Mouse (Mus musculus) liver, embryonic 12.5 days (tissue): ENCODE measurements around the gene Prss53. TPM values are rescaled to one million over a fixed set of nuclear protein-coding genes. Genes with fewer than 3 reads are reported as not detected.

Source experiments
- ATAC-seq: fragments of 200-750 bp; cut with Nextera tagmentation; 2 replicates; pipeline ENCODE4 v1.8.0; 2017; ENCODE audit warnings: moderate number of reproducible peaks, mild to moderate bottlenecking, moderate library complexity
- H3K27ac ChIP-seq: fragments of 300-500 bp; sonication (generic); 2 replicates; pipeline ENCODE4 v1.5.1; 2016; ENCODE audit warnings: mild to moderate bottlenecking
- H3K27me3 ChIP-seq: fragments of 300-500 bp; sonication (generic); replicated peaks from 2 replicates; pipeline ENCODE4 v1.6.1; 2016; ENCODE audit warnings: mild to moderate bottlenecking, moderate library complexity
- H3K36me3 ChIP-seq: fragments of 300-500 bp; sonication (generic); 2 replicates; pipeline ENCODE4 v1.6.1; 2016; ENCODE audit warnings: mild to moderate bottlenecking, moderate library complexity
- H3K4me1 ChIP-seq: fragments of 300-500 bp; sonication (generic); 2 replicates; pipeline ENCODE4 v1.6.1; 2016
- H3K4me2 ChIP-seq: fragments of 300-500 bp; sonication (generic); 2 replicates; pipeline ENCODE4 v1.6.1; 2016; ENCODE audit warnings: mild to moderate bottlenecking, moderate library complexity
- H3K4me3 ChIP-seq: fragments of 300-500 bp; sonication (generic); 2 replicates; pipeline ENCODE4 v1.5.1; 2016; ENCODE audit warnings: mild to moderate bottlenecking, moderate library complexity
- H3K9ac ChIP-seq: fragments of 300-500 bp; sonication (generic); 2 replicates; pipeline ENCODE4 v1.6.1; 2016; ENCODE audit warnings: mild to moderate bottlenecking, moderate library complexity
- H3K9me3 ChIP-seq: fragments of 300-500 bp; sonication (generic); replicated peaks from 2 replicates; pipeline ENCODE4 v1.6.1; 2016; ENCODE audit warnings: mild to moderate bottlenecking, moderate library complexity
- WGBS: fragments of 180-500 bp; shearing (Covaris S2); methylation state at CpG from one replicate; pipeline ENCODE4 v1.1.7; 2016; ENCODE audit not compliant: insufficient replicate concordance; 5-methylcytosine and 5-hydroxymethylcytosine counted together
- polyA plus RNA-seq: library from polyadenylated mRNA; unstranded; fragments of >200 nt; fragmentation: Nextera tagmentation; extraction: Ambion mirVana; gene quantifications from 2 replicates; pipeline ENCODE4 v1.2.1, GENCODE M21; 2016

The Prss53 gene
- polyA plus RNA-seq = 0.26 and 0.49 TPM in 2 replicates

DNA sequence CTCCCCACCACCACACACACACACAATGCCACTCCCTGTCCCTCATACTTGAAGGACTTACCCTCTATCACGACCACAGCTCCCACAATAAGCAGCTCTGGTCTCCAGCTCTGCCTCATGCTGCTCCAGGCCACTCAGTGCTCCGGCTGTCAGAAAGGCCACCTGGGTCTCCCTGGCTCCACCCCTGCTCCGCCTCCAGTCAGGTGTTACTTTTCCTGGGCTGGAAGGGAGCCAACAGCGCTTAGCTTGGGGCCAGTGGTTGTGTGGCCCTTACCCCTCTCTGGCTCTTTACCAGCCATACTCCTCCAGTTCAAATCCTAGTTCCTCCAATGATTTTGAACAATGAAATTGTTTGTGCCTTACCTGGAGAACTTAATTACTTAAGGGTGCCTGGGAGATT, at the start of gene Prss53:
TSS of gene Prss53 (minus strand) at position 173 of the 400 bp plus-strand sequence.
- Histone ChIP-seq H3K4me2 (no peak within 1 kb of the TSS), H3K36me3 (peaks cover 73% of the 10 kb centered on the region), H3K9ac (no peak within 1 kb of the TSS), H3K4me3 (no peak within 1 kb of the TSS), H3K4me1 (peaks cover 26% of the 10 kb centered on the region), H3K27ac (no peak within 1 kb of the TSS), H3K9me3 (no peaks in the 10 kb centered on the region), H3K27me3 (no peaks in the 10 kb centered on the region)
- WGBS = 50% methylated on average over 4 of the region's 4 CpGs
- no peak for ATAC-seq

GRCm38 (mm10) chr7:127936216-127936884, 45.6 kb upstream of the Prss53 start:
- Histone ChIP-seq H3K9me3 (no peaks in the 10 kb centered on the region), H3K36me3 (no peaks in the 10 kb centered on the region), H3K27me3 (no peaks in the 10 kb centered on the region), H3K4me1 (peaks cover 39% of the 10 kb centered on the region), H3K4me2 (peak overlapping the region; percentile 100), H3K9ac (peak overlapping the region; percentile 90), H3K27ac (0 out of 2 replicates have a peak overlapping the region, but pooled peaks have one; percentile 69), H3K4me3 (peak overlapping the region; percentile 76)
- ATAC-seq = no peak
- whole genome bisulfite sequencing = 57% methylated on average over 18 of the region's 18 CpGs

DNA sequence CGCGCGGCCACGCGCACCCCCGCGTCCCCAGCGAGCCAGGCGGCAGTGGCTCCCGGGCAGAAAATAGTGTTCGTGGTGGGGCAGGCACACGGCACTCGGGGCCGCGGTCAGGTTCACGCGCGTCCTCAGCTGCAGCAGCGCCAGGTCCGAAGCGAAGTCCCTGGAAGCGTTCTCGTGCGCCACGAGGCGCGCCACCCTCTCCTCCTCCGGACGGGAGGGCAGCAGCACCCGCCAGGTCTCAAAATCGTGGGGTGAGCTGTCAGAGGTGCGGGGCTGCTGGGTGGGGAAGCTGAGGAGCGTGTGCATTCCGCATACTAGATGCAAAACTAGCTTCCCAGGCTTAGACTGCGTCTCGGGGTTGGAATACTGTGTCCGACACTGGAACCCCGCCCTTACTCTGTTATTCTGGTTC, 45.0 kb upstream of the Prss53 start:
- ATAC-seq = peak; percentile 45
- peak overlapping the region; percentile 76 for H3K4me3 ChIP-seq
- 2% methylated on average over 38 of the region's 38 CpGs for WGBS
- peak overlapping the region; percentile 69 for H3K27ac ChIP-seq
- peak overlapping the region; percentile 90 for H3K9ac ChIP-seq
- no peaks in the 10 kb centered on the region for H3K36me3 ChIP-seq
- H3K4me2 ChIP-seq = peak overlapping the region; percentile 100
- H3K9me3 ChIP-seq = no peaks in the 10 kb centered on the region
- H3K4me1 ChIP-seq = peaks cover 43% of the 10 kb centered on the region
- no peaks in the 10 kb centered on the region for H3K27me3 ChIP-seq

- H3K4me2 ChIP-seq = peak overlapping the region; percentile 100
- no peaks in the 10 kb centered on the region for H3K27me3 ChIP-seq
- 7% methylated on average over 28 of the region's 32 CpGs for WGBS
- H3K27ac ChIP-seq = peak overlapping the region; percentile 69
- peak; percentile 92 for ATAC-seq
- peak overlapping the region; percentile 90 for H3K9ac ChIP-seq
- H3K36me3 ChIP-seq = no peaks in the 10 kb centered on the region
- H3K4me1 ChIP-seq = peaks cover 45% of the 10 kb centered on the region
- peak overlapping the region; percentile 76 for H3K4me3 ChIP-seq
- no peaks in the 10 kb centered on the region for H3K9me3 ChIP-seq
Observed at GRCm38 (mm10) chr7:127935028-127935722, 44.4 kb upstream of the Prss53 start.

DNA sequence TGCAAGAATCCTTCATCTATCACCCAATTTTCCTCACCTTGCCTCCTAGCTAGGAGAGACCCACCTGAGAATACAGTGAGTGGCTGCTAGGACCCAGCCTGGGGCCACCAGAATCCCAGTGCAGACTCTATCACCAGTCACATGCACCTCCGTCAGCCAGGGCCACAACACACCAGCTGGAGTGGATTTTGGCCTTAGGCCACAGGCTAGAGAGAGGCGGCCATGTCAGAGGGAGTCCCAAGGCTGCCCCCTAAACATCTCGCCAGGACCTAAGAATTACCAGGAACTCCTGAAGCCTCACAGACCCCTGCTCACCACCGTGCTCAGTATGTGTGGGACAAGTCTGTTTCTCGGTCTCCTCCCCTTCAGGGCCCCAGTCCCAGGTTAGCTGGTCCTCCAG, 43.3 kb upstream of the Prss53 start:
- Histone ChIP-seq H3K9ac (no peak overlapping the region), H3K4me1 (peaks cover 56% of the 10 kb centered on the region), H3K36me3 (no peaks in the 10 kb centered on the region), H3K9me3 (no peaks in the 10 kb centered on the region), H3K4me3 (no peak overlapping the region), H3K27me3 (peaks cover 3% of the 10 kb centered on the region; the same call in 1 of the 2 replicates), H3K27ac (no peak overlapping the region), H3K4me2 (peak overlapping the region; percentile 100; the same call in 1 of the 2 replicates)
- WGBS = 79% methylated on average over 5 of the region's 5 CpGs
- no peak for ATAC-seq

DNA sequence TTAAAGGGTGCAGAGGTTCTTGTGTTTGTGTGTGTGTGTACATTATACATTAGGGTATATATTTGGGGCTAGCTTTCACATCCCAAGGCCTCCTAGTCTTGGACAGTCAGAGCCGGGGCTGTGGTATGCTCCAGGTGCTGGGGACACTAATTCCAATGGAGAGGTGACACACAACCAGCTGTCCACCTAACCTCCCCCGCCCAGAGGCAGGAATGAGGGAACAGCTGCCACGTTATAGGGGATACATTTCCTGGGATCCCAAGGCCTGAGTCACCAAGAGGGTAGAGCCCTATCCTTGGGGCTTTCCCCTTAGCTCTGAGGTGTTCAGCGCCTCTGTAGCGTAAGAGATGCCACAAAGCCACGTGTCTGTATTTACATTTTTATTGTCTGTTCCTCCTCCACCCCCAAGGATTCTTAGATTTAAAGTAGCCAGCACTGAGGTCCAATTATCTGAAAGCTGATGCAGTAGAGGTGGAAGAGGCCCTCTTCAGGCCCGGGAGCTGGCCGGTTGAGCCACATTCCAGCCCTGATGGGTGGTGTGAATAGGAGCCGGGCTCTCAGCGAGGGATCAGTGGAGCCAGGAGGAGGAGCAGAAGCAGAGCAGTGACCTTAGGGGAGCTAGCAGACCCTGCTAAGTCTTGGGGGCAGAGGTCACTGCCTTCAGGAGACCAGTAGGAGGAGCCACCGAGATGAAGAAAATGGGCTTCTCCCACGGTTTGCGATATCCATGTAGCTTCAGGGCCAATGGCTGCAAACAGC, 41.7 kb upstream of the Prss53 start:
- 46% methylated on average over 13 of the region's 13 CpGs for WGBS
- Histone ChIP-seq H3K9ac (no peak overlapping the region), H3K4me2 (no peak overlapping the region), H3K27me3 (peaks cover 8% of the 10 kb centered on the region), H3K4me3 (no peak overlapping the region), H3K27ac (peak overlapping the region; percentile 61), H3K4me1 (peaks cover 65% of the 10 kb centered on the region), H3K36me3 (no peaks in the 10 kb centered on the region), H3K9me3 (no peaks in the 10 kb centered on the region)
- ATAC-seq = no peak

- H3K4me3 ChIP-seq = no peak overlapping the region
Observed at GRCm38 (mm10) chr7:127931351-127932135, 40.8 kb upstream of the Prss53 start.

GRCm38 (mm10) chr7:127930636-127931035, 39.9 kb upstream of the Prss53 start:
- H3K27me3 ChIP-seq = peaks cover 8% of the 10 kb centered on the region
- ATAC-seq = no peak
- no peak overlapping the region for H3K9ac ChIP-seq
- H3K36me3 ChIP-seq = peaks cover 11% of the 10 kb centered on the region
- no peak overlapping the region for H3K4me2 ChIP-seq
- H3K4me1 ChIP-seq = peaks cover 55% of the 10 kb centered on the region
- H3K27ac ChIP-seq = no peak overlapping the region
- no peaks in the 10 kb centered on the region for H3K9me3 ChIP-seq
- H3K4me3 ChIP-seq = no peak overlapping the region
- 77% methylated on average over 5 of the region's 5 CpGs for WGBS

More at GRCm38 (mm10) chr7:127931351-127932135, 40.8 kb upstream of the Prss53 start:
- Histone ChIP-seq H3K9ac (no peak overlapping the region), H3K27me3 (peaks cover 8% of the 10 kb centered on the region), H3K36me3 (peaks cover 2% of the 10 kb centered on the region), H3K9me3 (no peaks in the 10 kb centered on the region), H3K27ac (peak overlapping the region; percentile 61), H3K4me1 (peaks cover 64% of the 10 kb centered on the region), H3K4me2 (peak overlapping the region; percentile 29)
- 54% methylated on average over 13 of the region's 13 CpGs for WGBS
- no peak for ATAC-seq

GRCm38 (mm10) chr7:127929923-127930322, 39.2 kb upstream of the Prss53 start, which contains the start of gene Prss8:
Prss8 (minus strand) TSS chr7:127930104.
- H3K27ac ChIP-seq = 0 out of 2 replicates have a peak within 1 kb of the TSS, but pooled peaks have one; percentile 1
- H3K36me3 ChIP-seq = peaks cover 18% of the 10 kb centered on the region
- ATAC-seq = 0 out of 2 replicates have a peak, but pooled peaks have one; percentile 34
- no peaks in the 10 kb centered on the region for H3K9me3 ChIP-seq
- H3K9ac ChIP-seq = peak within 1 kb of the TSS; percentile 58
- H3K27me3 ChIP-seq = peaks cover 8% of the 10 kb centered on the region
- H3K4me3 ChIP-seq = peak within 1 kb of the TSS; percentile 31
- H3K4me1 ChIP-seq = peaks cover 51% of the 10 kb centered on the region
- peak within 1 kb of the TSS; percentile 59 for H3K4me2 ChIP-seq
- WGBS = 31% methylated on average over 6 of the region's 6 CpGs

- H3K36me3 ChIP-seq = peaks cover 25% of the 10 kb centered on the region
- no peaks in the 10 kb centered on the region for H3K9me3 ChIP-seq
- 0 out of 2 replicates have a peak overlapping the region, but pooled peaks have one; percentile 58 for H3K9ac ChIP-seq
- no peak overlapping the region for H3K27ac ChIP-seq
- peaks cover 43% of the 10 kb centered on the region for H3K4me1 ChIP-seq
- peaks cover 8% of the 10 kb centered on the region for H3K27me3 ChIP-seq
- WGBS = 62% methylated on average over 5 of the region's 5 CpGs
- ATAC-seq = no peak
- peak overlapping the region; percentile 59 for H3K4me2 ChIP-seq
- peak overlapping the region; percentile 31; the same call in 1 of the 2 replicates for H3K4me3 ChIP-seq
Observed at GRCm38 (mm10) chr7:127928596-127928995, 37.8 kb upstream of the Prss53 start.

DNA sequence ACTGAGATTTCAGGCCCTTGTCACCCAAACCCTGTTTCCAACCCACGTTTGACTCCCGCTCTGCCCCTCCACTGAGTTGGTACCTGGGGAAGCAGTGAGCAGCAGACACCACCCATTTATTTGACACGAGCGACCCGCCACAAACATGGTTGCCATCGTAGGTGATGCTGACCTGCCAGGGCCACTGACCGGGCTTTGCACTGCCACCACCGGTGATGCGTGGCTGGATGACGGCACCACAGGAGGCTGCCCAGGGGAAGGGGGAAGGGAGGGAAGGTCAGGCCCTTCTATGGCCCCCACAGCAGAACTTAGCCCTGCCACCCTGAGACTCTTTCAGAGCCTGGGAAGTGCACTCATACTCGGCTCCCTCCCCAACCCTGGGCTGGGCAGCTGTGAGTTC, 37.0 kb upstream of the Prss53 start:
- Histone ChIP-seq H3K27ac (no peak overlapping the region), H3K9me3 (no peaks in the 10 kb centered on the region), H3K4me1 (peaks cover 42% of the 10 kb centered on the region), H3K4me2 (no peak overlapping the region), H3K4me3 (no peak overlapping the region), H3K9ac (no peak overlapping the region), H3K36me3 (peaks cover 25% of the 10 kb centered on the region), H3K27me3 (peaks cover 8% of the 10 kb centered on the region)
- WGBS = 82% methylated on average over 11 of the region's 11 CpGs
- no peak for ATAC-seq
